Mouse (Mus musculus) liver, embryonic 16.5 days (tissue): ENCODE data around the gene Cyb561d1. TPM values are rescaled to one million over a fixed set of nuclear protein-coding genes. Genes with fewer than 3 reads are reported as not detected.

Experiments used
- ATAC-seq: fragments of 200-750 bp; cut with Nextera tagmentation; 2 replicates; pipeline ENCODE4 v1.8.0; 2017; ENCODE audit warnings: low read depth, mild to moderate bottlenecking, moderate number of reproducible peaks, moderate library complexity
- H3K27ac ChIP-seq: fragments of 300-500 bp; sonication (generic); 2 replicates; pipeline ENCODE4 v1.5.1; 2014; ENCODE audit warnings: mild to moderate bottlenecking, low read length
- H3K27me3 ChIP-seq: fragments of 300-500 bp; sonication (generic); 2 replicates; pipeline ENCODE4 v1.6.1; 2014; ENCODE audit warnings: low read depth, low read length, mixed read lengths; ENCODE audit not compliant: control insufficient read depth, insufficient read depth
- H3K36me3 ChIP-seq: fragments of 300-500 bp; sonication (generic); 2 replicates; pipeline ENCODE4 v1.6.1; 2014; ENCODE audit warnings: mild to moderate bottlenecking; ENCODE audit not compliant: control insufficient read depth, insufficient read depth
- H3K4me1 ChIP-seq: fragments of 300-500 bp; sonication (generic); 2 replicates; pipeline ENCODE4 v1.6.1; 2014; ENCODE audit warnings: low read depth, low read length, mixed read lengths; ENCODE audit not compliant: control insufficient read depth
- H3K4me2 ChIP-seq: fragments of 300-500 bp; sonication (generic); 2 replicates; pipeline ENCODE4 v1.6.1; 2014; ENCODE audit warnings: low read depth, low read length, mixed read lengths
- H3K4me3 ChIP-seq: fragments of 300-500 bp; sonication (generic); 2 replicates; pipeline ENCODE4 v1.5.1; 2014; ENCODE audit warnings: low read depth, mild to moderate bottlenecking, low read length
- H3K9ac ChIP-seq: fragments of 300-500 bp; sonication (generic); 2 replicates; pipeline ENCODE4 v1.6.1; 2014; ENCODE audit warnings: low read depth, low read length
- H3K9me3 ChIP-seq: fragments of 300-500 bp; sonication (generic); replicated peaks from 2 replicates; pipeline ENCODE4 v1.6.1; 2016; ENCODE audit warnings: low read length; ENCODE audit not compliant: control insufficient read depth
- WGBS: fragments of 180-500 bp; shearing (Covaris S2); extraction: QIAGEN DNeasy Blood & Tissue Kit; methylation state at CpG from one replicate; pipeline ENCODE4 v1.1.7; 2014; ENCODE audit not compliant: insufficient replicate concordance; 5-methylcytosine and 5-hydroxymethylcytosine counted together
- polyA plus RNA-seq: library from polyadenylated mRNA; unstranded; fragments of >200 nt; fragmentation: Nextera tagmentation; extraction: Ambion mirVana; gene quantifications from 2 replicates; pipeline ENCODE4 v1.2.1, GENCODE M21; 2015

Cyb561d1 gene
- polyA plus RNA-seq, 1 experiment from 2014 or later, result 1.9 TPM

- ATAC-seq, result peak; percentile 30; the same call in 1 of the 2 replicates
- no peak overlapping the region for H3K27ac ChIP-seq
- no peaks in the 10 kb centered on the region for H3K4me1 ChIP-seq
- H3K27me3 ChIP-seq, result no peaks in the 10 kb centered on the region; the same call in 1 of the 2 replicates
- H3K4me2 ChIP-seq, result 0 out of 2 replicates have a peak overlapping the region, but pooled peaks have one; percentile 21
- H3K36me3 ChIP-seq, result no peaks in the 10 kb centered on the region
- WGBS, result 29% methylated on average over 9 of the region's 9 CpGs
- no peak overlapping the region for H3K4me3 ChIP-seq
- no peak overlapping the region for H3K9ac ChIP-seq
- no peaks in the 10 kb centered on the region for H3K9me3 ChIP-seq
These were observed 36.2 kb downstream of the Cyb561d1 start for GRCm38 (mm10) chr3:108164807-108165206.

- Histone ChIP-seq H3K36me3 (no peaks in the 10 kb centered on the region), H3K27me3 (no peaks in the 10 kb centered on the region; the same call in 1 of the 2 replicates), H3K27ac (no peak overlapping the region), H3K4me2 (no peak overlapping the region), H3K4me1 (no peaks in the 10 kb centered on the region), H3K4me3 (no peak overlapping the region), H3K9me3 (no peaks in the 10 kb centered on the region), H3K9ac (no peak overlapping the region)
- no peak for ATAC-seq
- WGBS, result 46% methylated on average over 5 of the region's 5 CpGs
These were observed 36.9 kb downstream of the Cyb561d1 start for GRCm38 (mm10) chr3:108164091-108164490.

DNA sequence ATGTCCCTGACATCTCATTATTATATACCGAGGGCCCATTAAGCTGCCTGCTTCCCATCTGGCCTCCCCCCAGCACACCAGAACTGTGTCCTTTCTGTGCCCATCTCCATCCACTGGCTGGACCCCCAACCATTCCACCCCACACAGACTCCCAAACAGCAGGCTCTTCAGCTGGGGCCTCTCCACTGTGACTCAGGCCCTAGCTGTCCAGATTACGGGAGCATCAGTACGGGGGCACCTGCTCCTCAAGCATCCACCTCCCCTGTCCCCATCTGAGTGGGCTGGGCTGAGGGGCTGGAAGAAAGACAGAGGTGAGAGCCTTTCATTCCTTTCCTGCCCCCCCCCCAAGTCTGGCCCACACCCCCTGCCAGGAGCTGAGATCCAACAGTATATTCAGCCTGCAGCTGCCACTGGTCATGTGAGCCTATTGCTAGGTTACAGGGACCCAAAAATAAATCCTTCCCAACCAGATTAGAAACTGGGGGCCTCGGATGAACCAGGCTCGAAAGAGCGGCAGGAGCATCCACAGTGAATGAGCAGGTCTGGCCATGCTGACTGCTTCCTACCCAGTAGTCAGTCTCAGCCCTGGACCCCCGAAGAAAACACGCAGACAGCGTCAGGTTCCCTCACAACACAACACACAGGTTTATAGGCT, 42.5 kb downstream of the Cyb561d1 start:
- ATAC-seq, result no peak

DNA sequence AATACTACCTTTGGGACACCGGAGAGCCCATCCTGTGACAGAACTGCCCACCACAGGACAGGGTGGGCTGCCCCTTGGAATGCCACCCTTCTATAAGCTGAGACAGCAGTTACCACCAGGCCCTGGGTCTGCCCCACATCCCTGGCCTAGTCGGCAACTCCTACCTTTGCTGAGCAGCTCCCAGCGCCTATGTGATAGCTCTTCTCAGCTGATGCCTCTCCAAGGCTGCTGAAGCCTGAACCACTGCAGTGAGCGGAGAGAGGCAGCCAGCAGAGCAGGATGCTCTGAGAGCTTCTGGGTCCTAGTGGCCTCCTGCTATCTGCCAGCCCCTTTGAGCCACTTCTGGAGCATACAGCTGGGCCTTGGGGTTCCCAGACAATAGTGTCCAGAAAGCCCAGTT, 46.4 kb downstream of the Cyb561d1 start, which contains the start of gene Gpr61:
Gene Gpr61, minus strand, starts transcription at position 227 of the 400 bp plus-strand sequence.
- no peak for ATAC-seq
- no peak within 1 kb of the TSS for H3K9ac ChIP-seq

More for the DNA sequence above, 42.5 kb downstream of the Cyb561d1 start:
- no peak overlapping the region for H3K4me3 ChIP-seq
- 61% methylated on average over 9 of the region's 9 CpGs for whole genome bisulfite sequencing
- no peaks in the 10 kb centered on the region for H3K27me3 ChIP-seq
- H3K4me2 ChIP-seq, result no peak overlapping the region
- H3K9me3 ChIP-seq, result no peaks in the 10 kb centered on the region
- H3K9ac ChIP-seq, result no peak overlapping the region
- H3K27ac ChIP-seq, result no peak overlapping the region
- no peaks in the 10 kb centered on the region for H3K4me1 ChIP-seq
- H3K36me3 ChIP-seq, result no peaks in the 10 kb centered on the region

DNA sequence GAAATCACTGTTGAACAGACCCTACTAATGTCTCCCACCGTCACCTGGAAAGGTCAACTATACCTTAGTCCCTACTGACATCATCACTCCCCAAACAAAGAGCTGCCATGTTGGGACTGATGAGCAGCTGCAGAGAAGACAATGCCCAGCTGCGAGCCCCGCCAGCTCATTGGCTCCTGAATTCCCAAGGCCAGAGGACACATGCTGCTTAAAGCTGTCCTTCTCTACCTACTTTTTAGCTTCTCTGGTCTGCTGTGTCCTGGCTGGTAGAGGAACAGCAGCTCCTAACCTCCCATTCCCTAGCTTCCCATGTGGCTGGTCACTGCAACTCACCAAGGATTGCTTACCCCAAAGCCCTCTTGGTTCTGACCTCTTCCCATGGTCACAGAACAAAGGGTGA, 48.7 kb downstream of the Cyb561d1 start:
- no peak overlapping the region for H3K9ac ChIP-seq
- no peak overlapping the region for H3K4me2 ChIP-seq
- no peaks in the 10 kb centered on the region for H3K36me3 ChIP-seq
- no peak overlapping the region for H3K27ac ChIP-seq
- no peaks in the 10 kb centered on the region for H3K9me3 ChIP-seq
- no peaks in the 10 kb centered on the region for H3K27me3 ChIP-seq
- no peak overlapping the region for H3K4me3 ChIP-seq
- peaks cover 7% of the 10 kb centered on the region for H3K4me1 ChIP-seq
- 68% methylated on average over 3 of the region's 3 CpGs for WGBS
- no peak for ATAC-seq

More for the DNA sequence above, 46.4 kb downstream of the Cyb561d1 start, which contains the start of gene Gpr61:
- H3K9me3 ChIP-seq, result no peaks in the 10 kb centered on the region
- no peak within 1 kb of the TSS for H3K27ac ChIP-seq
- WGBS, result 42% methylated on average over 4 of the region's 4 CpGs
- H3K36me3 ChIP-seq, result no peaks in the 10 kb centered on the region
- H3K4me2 ChIP-seq, result no peak within 1 kb of the TSS
- H3K4me3 ChIP-seq, result no peak within 1 kb of the TSS
- no peaks in the 10 kb centered on the region for H3K27me3 ChIP-seq
- no peaks in the 10 kb centered on the region for H3K4me1 ChIP-seq

DNA sequence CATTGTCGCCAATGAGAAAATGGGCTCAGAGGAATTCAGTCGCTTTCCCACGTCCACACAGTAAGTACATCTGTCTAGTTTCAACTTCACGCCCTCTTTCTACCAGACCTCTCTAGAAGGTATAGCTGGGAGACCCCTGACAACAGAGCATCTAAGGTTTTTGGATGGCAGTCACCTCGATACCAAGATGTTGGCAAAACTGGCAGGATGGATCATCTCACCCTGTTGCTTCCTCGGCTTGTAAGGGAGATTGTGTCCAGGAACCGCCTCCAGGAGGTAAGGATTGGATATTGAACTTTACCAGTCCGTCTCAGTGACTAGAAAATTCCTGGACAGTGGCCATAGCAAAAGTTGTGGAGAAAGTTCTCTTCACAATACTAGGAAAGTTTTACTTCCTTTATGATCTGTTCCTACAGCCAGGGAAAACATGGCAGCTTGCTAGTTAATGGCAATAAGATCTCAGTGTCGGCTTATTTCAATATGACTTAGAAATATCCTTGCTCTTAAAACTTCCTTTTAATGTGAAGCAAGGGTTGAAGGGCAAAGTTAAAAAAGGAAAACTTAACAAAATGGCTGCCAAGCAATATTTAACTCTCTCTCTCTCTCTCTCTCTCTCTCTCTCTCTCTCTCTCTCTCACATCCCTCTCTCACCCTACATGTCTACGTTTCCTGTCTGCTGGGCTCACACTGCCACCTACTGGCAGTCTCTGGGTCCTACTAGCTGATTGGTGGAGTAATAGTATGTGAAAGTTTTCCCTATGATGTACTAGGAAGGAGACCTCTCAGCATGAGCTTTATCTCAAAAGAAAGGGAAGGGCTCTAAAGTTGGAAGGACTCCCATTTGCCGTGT, 53.4 kb downstream of the Cyb561d1 start:
- Histone ChIP-seq H3K9ac (0 out of 2 replicates have a peak overlapping the region, but pooled peaks have one; percentile 4), H3K9me3 (no peaks in the 10 kb centered on the region), H3K4me3 (no peak overlapping the region), H3K4me1 (peaks cover 28% of the 10 kb centered on the region), H3K27ac (peak overlapping the region; percentile 68), H3K27me3 (no peaks in the 10 kb centered on the region), H3K36me3 (peaks cover 3% of the 10 kb centered on the region), H3K4me2 (peak overlapping the region; percentile 10; the same call in 1 of the 2 replicates)
- 60% methylated on average over 11 of the region's 11 CpGs for WGBS
- ATAC-seq, result peak; percentile 15; the same call in 1 of the 2 replicates

- WGBS, result 26% methylated on average over 5 of the region's 5 CpGs
- H3K27me3 ChIP-seq, result no peaks in the 10 kb centered on the region
- H3K9me3 ChIP-seq, result no peaks in the 10 kb centered on the region
- peaks cover 3% of the 10 kb centered on the region for H3K36me3 ChIP-seq
- peaks cover 30% of the 10 kb centered on the region for H3K4me1 ChIP-seq
- H3K9ac ChIP-seq, result peak overlapping the region; percentile 95
- peak overlapping the region; percentile 96 for H3K27ac ChIP-seq
- peak overlapping the region; percentile 89 for H3K4me2 ChIP-seq
- peak overlapping the region; percentile 79 for H3K4me3 ChIP-seq
- ATAC-seq, result no peak
These were observed 54.3 kb downstream of the Cyb561d1 start for GRCm38 (mm10) chr3:108146671-108147070.
